Mouse (Mus musculus): ENCODE results near the gene S100a16.

S100a16 gene

GRCm38 (mm10) chr3:90583893-90584292 is 46.8 kb downstream of the S100a16 start:
- intact Hi-C loops (cut with DNase I): loop anchor here (5.0 kb wide), 1 partner anchor 57 kb away; the partner anchor contains the start of gene S100a14

DNA sequence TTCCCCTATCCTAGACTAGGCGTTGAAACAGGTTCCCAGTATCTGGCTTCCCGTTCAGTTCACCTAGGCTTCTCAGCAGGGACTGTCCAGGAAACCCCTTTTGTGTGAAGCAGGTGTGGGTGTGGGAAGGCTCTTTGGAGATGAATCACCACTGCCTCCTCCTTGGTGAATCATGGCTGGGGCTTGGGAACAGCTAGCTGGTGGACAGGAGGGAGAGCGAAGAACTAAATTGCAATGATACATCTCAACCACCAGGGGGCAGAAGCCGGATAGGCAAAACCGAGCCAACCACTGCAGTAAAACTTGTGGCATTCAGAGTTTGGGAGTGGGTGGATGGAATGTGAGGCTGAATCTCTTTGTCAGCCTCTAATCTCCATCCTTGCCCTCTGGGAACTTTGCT is 48.5 kb downstream of the S100a16 start:
- intact Hi-C loops (cut with DNase I): loop anchor here (1.0 kb wide), 1 partner anchor 30 kb away; no protein-coding TSS in a partner anchor

GRCm38 (mm10) chr3:90586016-90586643 is 49.1 kb downstream of the S100a16 start:
- intact Hi-C loops (cut with DNase I): no loop called here

DNA sequence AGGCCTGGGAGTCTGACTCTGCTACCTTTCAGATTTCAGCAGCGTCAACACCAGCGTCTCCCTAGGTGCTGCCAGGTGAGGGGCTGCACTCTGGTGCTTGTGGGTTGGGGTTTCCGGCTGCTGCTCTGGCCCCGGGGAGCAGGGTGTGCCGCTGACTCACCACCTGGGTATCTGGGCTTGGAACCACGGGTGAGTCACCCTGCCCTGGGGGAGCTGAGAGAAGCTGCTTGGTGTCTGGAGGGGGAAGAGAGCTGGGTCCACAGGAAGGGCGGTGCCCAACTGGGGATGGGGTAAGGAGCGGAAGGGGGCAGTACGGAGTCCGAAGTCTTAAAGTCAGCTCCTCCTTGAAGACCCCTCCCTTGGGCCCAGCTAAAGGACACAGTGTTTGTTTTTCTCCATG is 49.9 kb downstream of the S100a16 start:
- intact Hi-C loops (cut with DNase I): no loop called here

DNA sequence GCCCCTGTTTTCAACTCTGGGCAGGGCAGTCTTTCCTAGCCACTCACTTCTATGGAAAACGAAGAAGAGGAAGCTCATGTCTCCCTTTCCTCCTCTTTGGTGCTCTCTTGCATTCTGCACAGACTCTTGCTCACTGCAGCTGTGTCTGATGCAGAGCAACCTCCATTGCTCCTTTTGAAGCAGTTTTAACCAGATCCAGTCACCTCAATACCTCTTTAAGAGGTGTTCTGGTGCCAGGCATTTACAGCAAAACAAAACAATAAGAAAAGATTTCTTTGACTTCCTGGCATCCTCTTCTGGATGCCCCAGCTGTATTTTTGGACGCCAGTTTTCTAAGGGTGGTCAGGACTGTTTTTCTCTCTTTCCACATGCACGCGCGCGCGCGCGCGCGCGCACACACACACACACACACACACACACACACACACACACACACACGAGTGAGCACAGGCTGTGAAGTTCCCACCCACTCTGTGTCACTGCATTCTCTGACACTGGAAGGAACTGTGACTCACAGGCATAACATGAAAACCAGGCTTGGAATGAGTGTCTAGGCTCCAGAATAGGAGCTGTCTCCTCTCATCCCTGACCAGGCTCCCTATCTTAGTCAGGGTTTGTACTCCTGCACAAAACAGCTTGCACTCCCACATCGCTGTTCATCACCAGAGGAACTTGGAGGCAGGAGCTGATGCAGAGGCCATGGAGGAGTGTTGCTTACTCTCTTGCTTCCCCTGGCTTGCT is 50.5 kb downstream of the S100a16 start:
- intact Hi-C loops (cut with DNase I): no loop called here

- intact Hi-C loops (cut with DNase I): no loop called here
Observed at GRCm38 (mm10) chr3:90589390-90589789, 52.3 kb downstream of the S100a16 start.

DNA sequence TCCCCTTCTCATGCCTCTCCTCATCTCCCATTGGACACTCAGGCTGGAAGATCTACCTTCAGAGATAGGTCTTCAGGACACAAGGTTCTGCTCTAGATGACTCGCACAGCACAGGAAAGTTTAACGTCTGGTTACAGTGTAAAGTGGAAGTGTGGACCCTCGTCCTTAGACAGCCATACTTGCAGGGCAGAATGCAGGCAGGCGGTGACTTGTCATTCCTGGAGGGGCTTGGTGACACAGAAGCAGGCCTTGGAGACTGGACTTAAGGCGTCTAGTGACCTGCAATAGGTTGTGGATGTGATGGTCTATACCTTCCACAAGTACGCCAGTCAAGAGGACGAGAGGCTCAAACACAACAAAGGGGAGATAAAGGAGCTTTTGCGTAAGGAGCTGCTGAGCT is 52.9 kb downstream of the S100a16 start, which contains the start of gene S100a2:
Gene S100a2 (plus strand): TSS at position 301 of the 400 bp plus-strand sequence.
- intact Hi-C loops (cut with DNase I): no loop called here
